Comparison of ENCODE assay signal across 8 mouse cellular contexts in the genomic region with DNA sequence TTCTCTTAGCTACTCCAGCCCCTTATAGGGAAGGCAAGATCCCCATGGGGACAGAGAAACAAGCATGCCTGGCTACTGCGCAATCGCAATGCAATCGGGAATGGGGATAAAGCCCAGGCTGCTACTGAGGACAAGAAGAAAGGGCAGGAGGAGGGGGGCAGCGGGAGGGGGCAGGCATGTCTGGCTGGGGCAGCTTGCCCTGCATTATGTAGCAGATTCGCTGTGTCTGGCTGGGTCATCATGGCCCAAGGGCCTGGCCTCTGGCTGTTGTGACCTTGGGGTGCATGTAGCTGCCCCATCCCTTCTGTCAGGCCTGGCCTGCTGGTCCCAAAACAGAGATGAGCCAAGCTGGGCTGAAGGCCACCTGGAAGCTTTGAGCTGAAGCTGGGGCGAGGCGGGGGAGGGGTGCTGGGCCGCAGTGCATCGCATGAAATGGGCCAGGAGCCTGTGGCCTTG. TPM values are rescaled to one million over a fixed set of nuclear protein-coding genes. Genes with fewer than 3 reads are reported as not detected.
DNase-seq lines count a peak whose midpoint lies in the region; ATAC-seq lines count a peak whose summit lies in the region.

No protein-coding gene starts in this region.

- no peak for ATAC-seq in limb, embryonic 12.5 days (ENCODE audit: insufficient number of reproducible peaks, insufficient read depth, low FRiP score, low TSS enrichment, low read depth)

- H3K27ac ChIP-seq in limb, embryonic 12.5 days, result peak overlapping the region; percentile 69

- H3K4me2 ChIP-seq in limb, embryonic 12.5 days, result no peak overlapping the region

- no peaks in the 10 kb centered on the region for H3K36me3 ChIP-seq in limb, embryonic 12.5 days

- intact Hi-C loops in gastrocnemius, postnatal 36 days (cut with DNase I), result loop anchor here (5.0 kb wide), 2 partner anchors 43 to 528 kb away; no protein-coding TSS in a partner anchor

- H3K9me3 ChIP-seq in limb, embryonic 12.5 days, result no peaks in the 10 kb centered on the region

- DNase-seq in right cerebral cortex, postnatal 4 days, result peak; percentile 42
- DNase-seq in right cerebral cortex, adult 2 months (ENCODE audit: low spot score in 2 of 2), result no peak
- peak; percentile 98 to 99 for DNase-seq in cerebellum, postnatal 10 days
- peak; percentile 78 to 79 for DNase-seq in gastrocnemius, postnatal 36 days
- DNase-seq in skeletal muscle tissue, adult 2 months (ENCODE audit: low read depth, low spot score), result peak; percentile 85
- DNase-seq in thymus, adult 18-20 months, result no peak
- no peak for DNase-seq in lung, adult 18-20 months

- H3K4me1 ChIP-seq in limb, embryonic 12.5 days (replicated peaks), result peaks cover 50% of the 10 kb centered on the region

- H3K27me3 ChIP-seq in limb, embryonic 12.5 days, result no peaks in the 10 kb centered on the region

- no peak overlapping the region for H3K4me3 ChIP-seq in limb, embryonic 12.5 days (replicated peaks)

- 36% methylated on average over 9 of the region's 9 CpGs for WGBS in limb, embryonic 12.5 days

- peak overlapping the region; percentile 51; the same call in 1 of the 2 replicates for H3K9ac ChIP-seq in limb, embryonic 12.5 days (replicated peaks)

RNA-seq across cellular contexts. Expression of a gene that starts 27.8 kb away (rescaled TPM):
- total RNA-seq in gastrocnemius, postnatal 36 days (2021), result 1 to 10 TPM; 5.6 to 9.3 TPM
- polyA plus RNA-seq in limb, embryonic 12.5 days (2016; fragmentation: Nextera tagmentation; extraction: Ambion mirVana), result 134 and 144 TPM in 2 replicates

RNA-seq across cellular contexts. Expression of a gene that starts 51.2 kb away (rescaled TPM):
- total RNA-seq in gastrocnemius, postnatal 36 days (2021), result 10 to 100 TPM; 39.8 to 43.3 TPM
- 63.4 and 66.9 TPM in 2 replicates for polyA plus RNA-seq in limb, embryonic 12.5 days (2016; fragmentation: Nextera tagmentation; extraction: Ambion mirVana)

RNA-seq across cellular contexts. Expression of a gene that starts 52.8 kb away (rescaled TPM):
- 10 to 100 TPM; 18.1 to 20.1 TPM for total RNA-seq in gastrocnemius, postnatal 36 days (2021)
- 16.9 and 21.4 TPM in 2 replicates for polyA plus RNA-seq in limb, embryonic 12.5 days (2016; fragmentation: Nextera tagmentation; extraction: Ambion mirVana)

Comparison
In these comparisons a context has a peak if more than half of its experiments do, and no peak if none do; other contexts are left out.
1. DNase-seq: peak in right cerebral cortex, postnatal 4 days (single experiment), cerebellum, postnatal 10 days (2 of 2), gastrocnemius, postnatal 36 days (2 of 2) and skeletal muscle tissue, adult 2 months (single experiment); none in right cerebral cortex, adult 2 months (0 of 2), thymus, adult 18-20 months (0 of 2) and lung, adult 18-20 months (0 of 2).